Mouse (Mus musculus): ENCODE data around the gene Slc2a8.

Slc2a8 gene

GRCm38 (mm10) chr2:32969326-32969725, 12.6 kb downstream of the Slc2a8 start:
- no peak for DNase-seq

- DNase-seq, result no peak
Measured at GRCm38 (mm10) chr2:32968024-32968614, 13.8 kb downstream of the Slc2a8 start.

GRCm38 (mm10) chr2:32966689-32967631, 14.9 kb downstream of the Slc2a8 start:
- peak; percentile 86 to 87 for DNase-seq

- no peak for DNase-seq
Measured at GRCm38 (mm10) chr2:32966184-32966688, 15.6 kb downstream of the Slc2a8 start.

- DNase-seq, result no peak
Measured at GRCm38 (mm10) chr2:32965511-32966183, 16.2 kb downstream of the Slc2a8 start.

GRCm38 (mm10) chr2:32964659-32965457, 17.0 kb downstream of the Slc2a8 start:
- no peak for DNase-seq

- DNase-seq, result no peak
Measured at GRCm38 (mm10) chr2:32963981-32964380, 17.9 kb downstream of the Slc2a8 start.

GRCm38 (mm10) chr2:32963544-32963943, 18.3 kb downstream of the Slc2a8 start:
- no peak for DNase-seq

GRCm38 (mm10) chr2:32962875-32963220, 19.0 kb downstream of the Slc2a8 start:
- DNase-seq, result no peak

- no peak for DNase-seq
Measured at GRCm38 (mm10) chr2:32962062-32962874, 19.6 kb downstream of the Slc2a8 start.

- peak; percentile 95 for DNase-seq
Measured at GRCm38 (mm10) chr2:32961192-32961995, 20.5 kb downstream of the Slc2a8 start, which contains the start of the genes Rpl12 and Lrsam1. TSS of gene Rpl12 (plus strand) at chr2:32961559. TSS of gene Lrsam1 (minus strand) at chr2:32961614.

- DNase-seq, result no peak
Measured at GRCm38 (mm10) chr2:32960273-32960672, 21.6 kb downstream of the Slc2a8 start.

- DNase-seq, result peak in 1 of 2 experiments; percentile 26
Measured at GRCm38 (mm10) chr2:32957344-32957743, 24.5 kb downstream of the Slc2a8 start.

GRCm38 (mm10) chr2:32954581-32954980, 27.3 kb downstream of the Slc2a8 start:
- DNase-seq, result no peak

- DNase-seq, result no peak
Measured at GRCm38 (mm10) chr2:32947454-32947853, 34.4 kb downstream of the Slc2a8 start.

GRCm38 (mm10) chr2:32940483-32940882, 41.4 kb downstream of the Slc2a8 start:
- no peak for DNase-seq

- no peak for DNase-seq
Measured at GRCm38 (mm10) chr2:32939418-32939817, 42.5 kb downstream of the Slc2a8 start.

- DNase-seq, result no peak
Measured at GRCm38 (mm10) chr2:32938741-32939140, 43.1 kb downstream of the Slc2a8 start.

- DNase-seq, result no peak
Measured at GRCm38 (mm10) chr2:32931730-32932129, 50.2 kb downstream of the Slc2a8 start.
